Mouse (Mus musculus) heart, postnatal 0 days (tissue): ENCODE results near the gene Gm17334. TPM values are rescaled to one million over a fixed set of nuclear protein-coding genes. Genes with fewer than 3 reads are reported as not detected.

Source experiments
- ATAC-seq: fragments of 200-750 bp; cut with Nextera tagmentation; 2 replicates; pipeline ENCODE4 v1.8.0; 2017; ENCODE audit warnings: low read depth, moderate number of reproducible peaks, moderate library complexity; ENCODE audit not compliant: insufficient read depth
- DNase-seq: peaks from one replicate; pipeline ENCODE4 v3.0.0-alpha.2; 2016; ENCODE audit warnings: low spot score
- H3K27ac ChIP-seq: fragments of 300-500 bp; sonication (generic); 2 replicates; pipeline ENCODE4 v1.5.1; 2014; ENCODE audit warnings: low read depth, mild to moderate bottlenecking
- H3K27me3 ChIP-seq: fragments of 300-500 bp; sonication (generic); 2 replicates; pipeline ENCODE4 v1.6.1; 2014; ENCODE audit warnings: low read length, mixed read lengths; ENCODE audit not compliant: control insufficient read depth, insufficient read depth
- H3K36me3 ChIP-seq: fragments of 300-500 bp; sonication (generic); replicated peaks from 2 replicates; pipeline ENCODE4 v1.6.1; 2014; ENCODE audit warnings: low read length, mixed read lengths; ENCODE audit not compliant: control insufficient read depth, insufficient read depth
- H3K4me1 ChIP-seq: fragments of 300-500 bp; sonication (generic); 2 replicates; pipeline ENCODE4 v1.6.1; 2014; ENCODE audit warnings: antibody characterized with exemption; ENCODE audit not compliant: control insufficient read depth, insufficient read depth
- H3K4me2 ChIP-seq: fragments of 300-500 bp; sonication (generic); 2 replicates; pipeline ENCODE4 v1.6.1; 2014; ENCODE audit warnings: low read depth, mild to moderate bottlenecking, low read length, moderate library complexity
- H3K4me3 ChIP-seq: fragments of 300-500 bp; sonication (generic); 2 replicates; pipeline ENCODE4 v1.5.1; 2014; ENCODE audit warnings: low read depth, low read length
- H3K9ac ChIP-seq: fragments of 300-500 bp; sonication (generic); replicated peaks from 2 replicates; pipeline ENCODE4 v1.6.1; 2014; ENCODE audit warnings: low read depth, low read length, mixed read lengths
- H3K9me3 ChIP-seq: fragments of 300-500 bp; sonication (generic); replicated peaks from 2 replicates; pipeline ENCODE4 v1.6.1; 2016; ENCODE audit warnings: low read length; ENCODE audit not compliant: control insufficient read depth
- CTCF ChIP-seq: IDR thresholded peaks from 2 replicates; pipeline ENCODE4 v1.5.1; 2016; ENCODE audit warnings: antibody characterized with exemption, control low read depth, low read depth
- EP300 ChIP-seq: IDR thresholded peaks from 2 replicates; pipeline ENCODE4 v1.6.1; 2016; ENCODE audit warnings: antibody characterized with exemption, low read depth
- WGBS: fragments of 180-500 bp; shearing (Covaris S2); extraction: QIAGEN DNeasy Blood & Tissue Kit; methylation state at CpG from one replicate; pipeline ENCODE4 v1.1.7; 2014; 5-methylcytosine and 5-hydroxymethylcytosine counted together
- polyA plus RNA-seq: library from polyadenylated mRNA; unstranded; fragments of >200 nt; fragmentation: Nextera tagmentation; extraction: Ambion mirVana; gene quantifications from 2 replicates; pipeline ENCODE4 v1.2.1, GENCODE M21; 2015
- total RNA-seq: library from RNA; depleted of rRNA; stranded (reverse); fragments of >200 nt; gene quantifications from 2 replicates; pipeline ENCODE4 v1.2.3, GENCODE M21; 2014; ENCODE audit warnings: low replicate concordance

Gene Gm17334
- total and polyA plus RNA-seq, 2 experiments from 2014 or later: not detected

DNA sequence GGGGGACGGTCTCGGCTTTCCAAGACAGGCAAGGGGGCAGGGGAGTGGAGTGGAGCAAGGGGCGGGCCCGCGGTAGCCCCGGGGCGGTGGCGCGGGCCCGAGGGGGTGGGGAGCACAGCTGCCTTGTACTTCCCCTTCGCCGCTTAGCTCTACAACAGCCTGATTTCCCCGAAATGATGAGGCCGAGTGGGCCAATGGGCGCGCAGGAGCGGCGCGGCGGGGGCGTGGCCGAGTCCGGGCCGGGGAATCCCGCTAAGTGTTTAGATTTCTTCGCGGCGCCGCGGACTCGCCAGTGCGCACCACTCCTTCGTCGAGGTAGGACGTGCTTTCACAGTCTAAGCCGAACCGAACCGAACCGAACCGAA is 3.2 kb downstream of the Gm17334 start, which contains the start of gene Irf1:
Gene Irf1 (plus strand): TSS at position 255 of the 365 bp plus-strand sequence.
- Histone ChIP-seq H3K4me1 (peaks cover 1% of the 10 kb centered on the region), H3K27ac (peak within 1 kb of the TSS; percentile 87), H3K4me3 (peak within 1 kb of the TSS; percentile 83), H3K27me3 (no peaks in the 10 kb centered on the region), H3K4me2 (peak within 1 kb of the TSS; percentile 84), H3K9ac (peak within 1 kb of the TSS; percentile 82), H3K36me3 (peaks cover 25% of the 10 kb centered on the region), H3K9me3 (no peaks in the 10 kb centered on the region)
- peak; percentile 84 for DNase-seq
- under 1% methylated on average over 40 of the region's 40 CpGs for WGBS
- ATAC-seq: peak; percentile 91
- TF ChIP-seq CTCF (no peak), EP300 (no peak)

DNA sequence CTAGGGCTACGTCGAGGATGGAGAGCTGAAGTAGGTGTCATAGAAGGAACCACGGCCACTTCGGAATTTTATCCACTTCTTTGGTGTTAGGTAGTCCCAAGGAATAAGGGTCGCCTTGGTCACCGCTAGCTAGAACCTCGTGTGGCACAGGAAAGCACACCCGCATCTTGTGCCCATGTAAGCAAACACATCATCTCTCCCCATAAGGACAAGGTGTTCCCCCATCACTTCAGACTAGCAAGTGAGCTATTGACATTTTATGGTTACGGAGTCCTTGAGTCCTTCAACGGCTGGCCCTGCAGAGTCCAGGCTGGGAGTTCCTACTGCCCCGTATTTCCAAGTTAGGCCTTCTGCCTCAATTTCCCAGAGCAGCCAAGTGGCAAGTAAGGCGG is 3.8 kb downstream of the Gm17334 start:
- WGBS: 54% methylated on average over 12 of the region's 12 CpGs

DNA sequence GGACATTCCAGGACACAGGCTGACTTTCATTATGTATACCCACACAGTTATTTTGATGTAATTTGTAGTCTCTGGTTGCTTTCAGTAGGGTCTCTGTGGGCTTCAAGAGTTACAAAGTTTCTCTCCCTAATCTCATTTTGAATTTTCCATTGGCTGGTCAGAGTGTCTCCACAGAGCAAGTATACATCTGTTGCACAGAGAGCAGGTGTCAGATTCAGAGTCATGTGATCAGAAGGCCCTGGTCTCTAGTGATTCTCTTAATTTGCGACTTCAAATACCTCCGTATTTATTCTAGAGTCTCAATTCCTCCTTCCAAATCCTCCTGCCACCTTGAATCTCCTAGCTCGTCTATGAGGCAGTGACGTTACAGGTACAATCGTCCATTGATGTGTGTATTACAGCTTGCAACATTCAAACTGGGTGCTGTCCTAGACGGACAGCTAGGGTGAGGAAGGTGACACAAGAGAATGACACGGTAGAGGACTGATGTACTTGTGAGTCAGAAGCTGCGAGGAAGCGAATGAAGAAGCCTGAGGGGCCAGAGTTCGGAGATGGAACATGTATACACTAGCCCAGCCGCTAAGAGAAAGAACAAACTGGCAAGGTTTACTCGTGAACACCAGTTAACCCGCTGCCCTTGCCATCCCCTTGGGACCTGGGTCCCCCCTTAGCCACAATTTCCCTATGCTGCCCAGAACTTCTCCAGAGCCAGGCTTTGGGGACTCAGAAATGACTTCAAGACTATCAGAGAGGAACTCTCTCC is 4.4 kb downstream of the Gm17334 start:
- H3K4me3 ChIP-seq: no peak overlapping the region
- 77% methylated on average over 13 of the region's 13 CpGs for WGBS
- peaks cover 13% of the 10 kb centered on the region for H3K36me3 ChIP-seq
- H3K4me1 ChIP-seq: peaks cover 10% of the 10 kb centered on the region
- TF ChIP-seq EP300: no peak
- TF ChIP-seq CTCF: no peak
- no peak overlapping the region for H3K9ac ChIP-seq
- no peaks in the 10 kb centered on the region for H3K9me3 ChIP-seq
- no peak overlapping the region for H3K27ac ChIP-seq
- H3K27me3 ChIP-seq: no peaks in the 10 kb centered on the region
- no peak for DNase-seq
- H3K4me2 ChIP-seq: no peak overlapping the region
- no peak for ATAC-seq

More for the DNA sequence above, 3.8 kb downstream of the Gm17334 start:
- Histone ChIP-seq H3K4me3 (peak overlapping the region; percentile 83), H3K4me1 (peaks cover 7% of the 10 kb centered on the region), H3K27ac (no peak overlapping the region), H3K9ac (0 out of 2 replicates have a peak overlapping the region, but pooled peaks have one; percentile 82), H3K36me3 (peaks cover 19% of the 10 kb centered on the region), H3K4me2 (peak overlapping the region; percentile 84), H3K9me3 (no peaks in the 10 kb centered on the region), H3K27me3 (no peaks in the 10 kb centered on the region)
- ATAC-seq: no peak
- TF ChIP-seq EP300 (no peak), CTCF (no peak)
- DNase-seq: no peak

DNA sequence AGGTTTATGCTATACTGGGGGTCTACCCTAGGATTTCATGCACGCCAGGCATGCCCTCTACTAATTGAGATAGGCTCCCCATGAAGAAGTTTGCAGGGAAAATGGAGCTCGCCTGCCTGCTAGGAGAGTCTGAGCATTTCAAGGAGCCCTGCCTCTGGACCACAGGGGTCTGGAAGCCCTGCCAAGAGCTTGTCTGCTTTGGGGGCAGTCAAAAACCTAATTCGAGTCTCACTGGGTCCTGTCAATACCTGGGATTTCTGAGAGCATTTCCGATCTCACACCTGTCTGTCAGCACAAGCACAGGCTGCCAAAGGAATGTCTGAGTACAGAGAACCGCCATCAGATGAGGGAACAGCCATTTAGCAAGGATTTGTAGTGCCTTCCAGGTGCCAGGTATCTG is 8.4 kb downstream of the Gm17334 start:
- Histone ChIP-seq H3K36me3 (no peaks in the 10 kb centered on the region), H3K9ac (no peak overlapping the region), H3K4me2 (no peak overlapping the region), H3K4me3 (no peak overlapping the region), H3K4me1 (peaks cover 39% of the 10 kb centered on the region), H3K27ac (peak overlapping the region; percentile 97), H3K9me3 (no peaks in the 10 kb centered on the region), H3K27me3 (no peaks in the 10 kb centered on the region)
- DNase-seq (no peak), ATAC-seq (no peak)
- 52% methylated on average over 5 of the region's 5 CpGs for WGBS
- TF ChIP-seq EP300 (no peak), CTCF (no peak)

DNA sequence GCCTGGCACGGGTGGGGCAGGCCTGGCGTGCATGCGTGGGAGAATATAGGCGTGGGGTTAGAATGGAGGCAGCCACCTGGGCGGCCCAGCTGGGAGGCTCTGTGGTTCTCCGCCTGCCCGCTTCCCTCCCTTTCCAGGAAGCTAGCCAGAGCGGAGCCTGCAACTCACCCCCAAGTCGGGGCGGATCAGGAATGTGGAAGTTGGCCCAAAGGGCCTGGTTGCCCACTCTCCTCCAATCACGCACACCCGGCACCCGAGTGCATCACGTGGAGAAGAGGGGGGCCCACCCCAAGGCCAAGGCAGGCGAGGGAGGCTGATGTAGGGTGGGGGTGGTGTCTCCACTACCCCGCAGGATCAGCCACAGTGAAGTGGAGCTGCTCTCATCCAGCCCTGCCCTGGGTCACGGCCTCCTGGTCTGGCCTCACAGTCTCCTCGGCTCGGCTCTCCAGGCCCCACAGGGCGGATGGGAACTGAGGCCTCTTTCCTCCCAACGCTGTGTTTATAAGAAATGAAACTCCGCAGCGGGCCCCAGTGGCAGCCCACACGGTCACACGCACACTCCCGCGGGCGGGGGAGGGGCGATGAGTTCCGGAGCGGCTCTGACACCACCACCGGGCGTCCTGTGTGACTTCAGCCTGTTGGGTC is 9.4 kb downstream of the Gm17334 start:
- peak overlapping the region; percentile 70 for H3K4me2 ChIP-seq
- WGBS: 2% methylated on average over 32 of the region's 33 CpGs
- ATAC-seq (peak; percentile 85), DNase-seq (peak; percentile 91)
- H3K9me3 ChIP-seq: no peaks in the 10 kb centered on the region
- peak overlapping the region; percentile 41 for H3K4me3 ChIP-seq
- peak overlapping the region; percentile 40 for H3K9ac ChIP-seq
- H3K36me3 ChIP-seq: no peaks in the 10 kb centered on the region
- peak overlapping the region; percentile 97 for H3K27ac ChIP-seq
- peak; percentile 72; the same call in 1 of the 2 replicates for TF ChIP-seq EP300
- peak; percentile 46 for TF ChIP-seq CTCF
- H3K4me1 ChIP-seq: peaks cover 47% of the 10 kb centered on the region
- no peaks in the 10 kb centered on the region for H3K27me3 ChIP-seq
